Mouse (Mus musculus): Measurements from ENCODE around the gene Myh11. TPM values are rescaled to one million over a fixed set of nuclear protein-coding genes. Genes with fewer than 3 reads are reported as not detected.
A peak's percentile ranks its signal among the peaks of the same experiment; 100 is the strongest.

The Myh11 gene
- polyA plus RNA-seq, 2 experiments, result 0.32 to 0.46 TPM

DNA sequence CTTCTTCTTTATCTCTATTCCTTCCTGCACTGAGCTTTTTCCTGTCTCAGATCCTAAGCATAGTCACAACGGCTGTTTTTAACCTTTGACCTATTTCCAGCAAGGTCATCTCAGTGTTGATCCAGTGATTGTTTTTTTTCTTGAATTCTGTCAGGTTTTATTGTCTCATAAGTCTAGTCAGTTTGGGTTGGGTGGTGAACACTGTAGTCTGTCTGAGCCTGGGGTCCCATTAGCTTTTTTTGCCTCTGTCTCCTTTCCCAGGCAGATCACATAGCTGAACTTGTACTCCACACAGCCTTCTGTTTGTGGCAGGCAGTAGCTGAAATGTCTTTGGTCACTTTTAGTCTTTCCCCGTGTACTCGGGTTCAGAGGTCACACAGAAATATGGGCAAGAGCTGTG is 113.1 kb downstream of the Myh11 start:
- no peak for ATAC-seq (ENCODE audit: insufficient read depth)
- no peak for TF ChIP-seq CTCF (IDR thresholded peaks at IDR 0.05; ENCODE audit: low read depth)
- TF ChIP-seq EP300 (IDR thresholded peaks at IDR 0.05; ENCODE audit: low read depth), result no peak
- no peak overlapping the region for H3K4me3 ChIP-seq (ENCODE audit: insufficient read depth in 1 of 2, low read depth in 2 of 2, low read length in 2 of 2)
- H3K4me1 ChIP-seq (replicated peaks; ENCODE audit: control insufficient read depth in 2 of 2, insufficient read depth in 2 of 2, low read length in 1 of 2), result peaks cover 0 to 6% of the 10 kb centered on the region in 2 experiments; a peak in 2 of 4 replicates
- no peak overlapping the region for H3K4me2 ChIP-seq (ENCODE audit: low read depth)
- H3K27ac ChIP-seq, result no peak overlapping the region
- 44% methylated on average over 3 of the region's 3 CpGs for WGBS (ENCODE audit: insufficient replicate concordance)
- no peaks in the 10 kb centered on the region for H3K9me3 ChIP-seq (ENCODE audit: control insufficient read depth, low read length)
- H3K9ac ChIP-seq (replicated peaks), result no peak overlapping the region
- no peak for DNase-seq (ENCODE audit: low read depth in 3 of 3, low spot score in 3 of 3)
- no peaks in the 10 kb centered on the region for H3K27me3 ChIP-seq (ENCODE audit: control insufficient read depth, insufficient read depth, low read length)
- H3K36me3 ChIP-seq (replicated peaks; ENCODE audit: control insufficient read depth, insufficient read depth, low read depth), result peaks cover 85% of the 10 kb centered on the region

GRCm38 (mm10) chr16:14169706-14170105 is 121.5 kb downstream of the Myh11 start:
- Histone ChIP-seq H3K9ac (replicated peaks) (no peak overlapping the region), H3K36me3 (replicated peaks; ENCODE audit: control insufficient read depth, insufficient read depth, low read depth) (peaks cover 65% of the 10 kb centered on the region), H3K9me3 (ENCODE audit: control insufficient read depth, low read length) (no peaks in the 10 kb centered on the region), H3K27me3 (ENCODE audit: control insufficient read depth, insufficient read depth, low read length) (no peaks in the 10 kb centered on the region), H3K27ac (no peak overlapping the region), H3K4me1 (replicated peaks; ENCODE audit: control insufficient read depth in 2 of 2, insufficient read depth in 2 of 2, low read length in 1 of 2) (peaks cover 18 to 25% of the 10 kb centered on the region in 2 experiments), H3K4me3 (ENCODE audit: insufficient read depth in 1 of 2, low read depth in 2 of 2, low read length in 2 of 2) (no peak overlapping the region), H3K4me2 (ENCODE audit: low read depth) (no peak overlapping the region)
- DNase-seq (ENCODE audit: low read depth in 3 of 3, low spot score in 3 of 3) (no peak), ATAC-seq (ENCODE audit: insufficient read depth) (no peak)
- TF ChIP-seq CTCF (IDR thresholded peaks at IDR 0.05; ENCODE audit: low read depth) (no peak), EP300 (IDR thresholded peaks at IDR 0.05; ENCODE audit: low read depth) (no peak)
- WGBS (ENCODE audit: insufficient replicate concordance), result 85% methylated on average over 1 of the region's 1 CpGs

DNA sequence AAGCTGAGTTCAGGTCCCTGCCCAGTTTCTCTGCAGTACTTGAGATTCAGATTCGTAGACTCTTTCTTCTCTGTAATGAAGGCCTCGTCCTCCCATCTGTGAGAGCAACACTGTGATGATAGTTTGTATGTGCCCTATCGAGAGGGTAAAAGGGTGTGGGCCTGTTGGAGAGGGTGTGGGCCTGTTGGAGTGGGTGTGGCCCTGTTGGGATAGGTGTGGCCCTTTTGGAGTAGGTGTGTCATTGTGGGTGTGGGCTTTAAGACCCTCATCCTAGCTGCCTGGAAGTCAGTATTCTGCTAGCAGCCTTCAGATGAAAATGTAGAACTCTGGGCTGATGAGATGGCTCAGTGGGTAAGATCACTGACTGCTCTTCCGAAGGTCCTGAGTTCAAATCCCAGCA is 124.7 kb downstream of the Myh11 start:
- Histone ChIP-seq H3K27me3 (ENCODE audit: control insufficient read depth, insufficient read depth, low read length) (no peaks in the 10 kb centered on the region), H3K4me2 (ENCODE audit: low read depth) (peak overlapping the region; percentile 96), H3K4me3 (ENCODE audit: insufficient read depth in 1 of 2, low read depth in 2 of 2, low read length in 2 of 2) (peak overlapping the region in 1 of 2 experiments; percentile 22; a peak in 1 of 4 replicates), H3K4me1 (replicated peaks; ENCODE audit: control insufficient read depth in 2 of 2, insufficient read depth in 2 of 2, low read length in 1 of 2) (peaks cover 26 to 33% of the 10 kb centered on the region in 2 experiments), H3K9ac (replicated peaks) (peak overlapping the region; percentile 35), H3K9me3 (ENCODE audit: control insufficient read depth, low read length) (no peaks in the 10 kb centered on the region), H3K27ac (peak overlapping the region; percentile 68), H3K36me3 (replicated peaks; ENCODE audit: control insufficient read depth, insufficient read depth, low read depth) (peaks cover 34% of the 10 kb centered on the region)
- DNase-seq (ENCODE audit: low read depth in 3 of 3, low spot score in 3 of 3) (peak; percentile 24 to 42 (median 30)), ATAC-seq (ENCODE audit: insufficient read depth) (peak; percentile 34; the same call in 1 of the 2 replicates)
- TF ChIP-seq EP300 (IDR thresholded peaks at IDR 0.05; ENCODE audit: low read depth) (no peak), CTCF (IDR thresholded peaks at IDR 0.05; ENCODE audit: low read depth) (no peak)
- 40% methylated on average over 4 of the region's 4 CpGs for WGBS (ENCODE audit: insufficient replicate concordance)

- H3K9me3 ChIP-seq (ENCODE audit: control insufficient read depth, low read length), result no peaks in the 10 kb centered on the region
- no peaks in the 10 kb centered on the region for H3K27me3 ChIP-seq (ENCODE audit: control insufficient read depth, insufficient read depth, low read length)
- peak overlapping the region; percentile 98 for H3K9ac ChIP-seq (replicated peaks)
- H3K4me3 ChIP-seq (ENCODE audit: insufficient read depth in 1 of 2, low read depth in 2 of 2, low read length in 2 of 2), result peak overlapping the region; percentile 93 to 96
- ATAC-seq (ENCODE audit: insufficient read depth), result no peak
- 3% methylated on average over 10 of the region's 10 CpGs for WGBS (ENCODE audit: insufficient replicate concordance)
- no peak for TF ChIP-seq CTCF (IDR thresholded peaks at IDR 0.05; ENCODE audit: low read depth)
- no peak for TF ChIP-seq EP300 (IDR thresholded peaks at IDR 0.05; ENCODE audit: low read depth)
- peaks cover 27 to 36% of the 10 kb centered on the region in 2 experiments for H3K4me1 ChIP-seq (replicated peaks; ENCODE audit: control insufficient read depth in 2 of 2, insufficient read depth in 2 of 2, low read length in 1 of 2)
- H3K4me2 ChIP-seq (ENCODE audit: low read depth), result peak overlapping the region; percentile 96
- peak overlapping the region; percentile 84 for H3K27ac ChIP-seq
- peaks cover 6% of the 10 kb centered on the region for H3K36me3 ChIP-seq (replicated peaks; ENCODE audit: control insufficient read depth, insufficient read depth, low read depth)
- no peak for DNase-seq (ENCODE audit: low read depth in 3 of 3, low spot score in 3 of 3)
Measured at GRCm38 (mm10) chr16:14163731-14164130, 127.4 kb downstream of the Myh11 start.

DNA sequence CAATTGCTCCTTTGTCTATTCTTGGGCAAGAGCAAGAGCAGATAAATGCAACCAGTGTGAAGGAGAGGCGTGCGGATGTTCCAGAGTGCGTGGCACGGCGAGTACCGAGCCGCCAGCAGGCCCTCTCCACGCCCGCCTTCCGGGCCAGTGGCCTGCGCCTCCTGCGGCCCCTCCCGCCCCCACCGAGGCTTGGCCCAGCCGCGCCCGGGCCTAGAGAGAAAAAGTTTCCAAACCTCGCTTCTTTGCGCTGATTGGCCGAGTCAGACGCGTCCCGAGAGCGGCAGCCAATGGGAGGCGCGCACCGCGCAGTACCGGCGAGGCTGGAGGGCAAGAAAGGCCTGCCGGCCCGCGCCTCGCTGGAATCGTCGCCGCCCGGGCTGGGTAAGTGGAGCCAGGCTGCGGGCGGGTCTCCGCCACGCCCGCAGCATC is 128.2 kb downstream of the Myh11 start, which contains the start of the genes Nde1 and Marf1:
Gene Nde1 (plus strand): TSS at position 288 of the 429 bp plus-strand sequence.
Gene Marf1 (minus strand): TSS at position 364 of the 429 bp plus-strand sequence.
- Histone ChIP-seq H3K9me3 (ENCODE audit: control insufficient read depth, low read length) (no peaks in the 10 kb centered on the region), H3K4me2 (ENCODE audit: low read depth) (peak within 1 kb of the TSS; percentile 96), H3K4me1 (replicated peaks; ENCODE audit: control insufficient read depth in 2 of 2, insufficient read depth in 2 of 2, low read length in 1 of 2) (peaks cover 32 to 39% of the 10 kb centered on the region in 2 experiments), H3K27ac (peak within 1 kb of the TSS; percentile 86), H3K9ac (replicated peaks) (peak within 1 kb of the TSS; percentile 98), H3K27me3 (ENCODE audit: control insufficient read depth, insufficient read depth, low read length) (no peaks in the 10 kb centered on the region), H3K4me3 (ENCODE audit: insufficient read depth in 1 of 2, low read depth in 2 of 2, low read length in 2 of 2) (peak within 1 kb of the TSS; percentile 93 to 96), H3K36me3 (replicated peaks; ENCODE audit: control insufficient read depth, insufficient read depth, low read depth) (0 out of 2 replicates have a peak, but pooled peaks cover 4% of the 10 kb centered on the region)
- DNase-seq (ENCODE audit: low read depth in 3 of 3, low spot score in 3 of 3) (peak; percentile 91 to 93 (median 93)), ATAC-seq (ENCODE audit: insufficient read depth) (peak; percentile 86)
- TF ChIP-seq CTCF (IDR thresholded peaks at IDR 0.05; ENCODE audit: low read depth) (no peak), EP300 (IDR thresholded peaks at IDR 0.05; ENCODE audit: low read depth) (no peak)
- under 1% methylated on average over 41 of the region's 43 CpGs for WGBS (ENCODE audit: insufficient replicate concordance)
